Mouse (Mus musculus) liver, embryonic 11.5 days (tissue): ENCODE measurements at regions not wholly inside any gene's neighbourhood (a gene's known extent, or its start where the extent isn't known, plus 50 kb on each side); places are given as distances from the start of the nearest gene placed in this dataset.

ENCODE experiments used
- ATAC-seq: fragments of 200-750 bp; cut with Nextera tagmentation; replicated peaks from 2 replicates; pipeline ENCODE4 v1.8.0; 2017; ENCODE audit warnings: moderate number of reproducible peaks, mild to moderate bottlenecking, moderate TSS enrichment, moderate library complexity; ENCODE audit not compliant: low FRiP score
- DNase-seq: peaks from one replicate; pipeline ENCODE4 v3.0.0-alpha.2; 2017; ENCODE audit warnings: low spot score
- H3K27ac ChIP-seq: fragments of 300-500 bp; sonication (generic); 2 replicates; pipeline ENCODE4 v1.5.1; 2014; ENCODE audit warnings: mild to moderate bottlenecking, low read depth, low read length, control low read depth
- H3K27me3 ChIP-seq: fragments of 300-500 bp; sonication (generic); replicated peaks from 2 replicates; pipeline ENCODE4 v1.6.1; 2014; ENCODE audit warnings: low read length, mixed read lengths; ENCODE audit not compliant: control insufficient read depth, insufficient read depth
- H3K36me3 ChIP-seq: fragments of 300-500 bp; sonication (generic); 2 replicates; pipeline ENCODE4 v1.6.1; 2014; ENCODE audit warnings: mild to moderate bottlenecking, low read length, moderate library complexity, mixed read lengths; ENCODE audit not compliant: control insufficient read depth, insufficient read depth
- H3K4me1 ChIP-seq: fragments of 300-500 bp; sonication (generic); replicated peaks from 2 replicates; pipeline ENCODE4 v1.6.1; 2014; ENCODE audit warnings: low read length, mixed read lengths; ENCODE audit not compliant: control insufficient read depth, insufficient read depth
- H3K4me2 ChIP-seq: fragments of 300-500 bp; sonication (generic); 2 replicates; pipeline ENCODE4 v1.6.1; 2014; ENCODE audit warnings: mild to moderate bottlenecking, control low read depth, moderate library complexity
- H3K4me3 ChIP-seq: fragments of 300-500 bp; sonication (generic); 2 replicates; pipeline ENCODE4 v1.5.1; 2014; ENCODE audit warnings: low read depth, low read length, control low read depth
- H3K9ac ChIP-seq: fragments of 300-500 bp; sonication (generic); 2 replicates; pipeline ENCODE4 v1.6.1; 2014; ENCODE audit warnings: low read depth, low read length, control low read depth
- H3K9me3 ChIP-seq: fragments of 300-500 bp; sonication (generic); 2 replicates; pipeline ENCODE4 v1.6.1; 2016; ENCODE audit warnings: low read length, inconsistent platforms, mixed read lengths; ENCODE audit not compliant: control insufficient read depth
- whole genome bisulfite sequencing: fragments of 180-500 bp; shearing (Covaris S2); extraction: QIAGEN DNeasy Blood & Tissue Kit; methylation state at CpG from one replicate; pipeline ENCODE4 v1.1.7; 2014; 5-methylcytosine and 5-hydroxymethylcytosine counted together

DNA sequence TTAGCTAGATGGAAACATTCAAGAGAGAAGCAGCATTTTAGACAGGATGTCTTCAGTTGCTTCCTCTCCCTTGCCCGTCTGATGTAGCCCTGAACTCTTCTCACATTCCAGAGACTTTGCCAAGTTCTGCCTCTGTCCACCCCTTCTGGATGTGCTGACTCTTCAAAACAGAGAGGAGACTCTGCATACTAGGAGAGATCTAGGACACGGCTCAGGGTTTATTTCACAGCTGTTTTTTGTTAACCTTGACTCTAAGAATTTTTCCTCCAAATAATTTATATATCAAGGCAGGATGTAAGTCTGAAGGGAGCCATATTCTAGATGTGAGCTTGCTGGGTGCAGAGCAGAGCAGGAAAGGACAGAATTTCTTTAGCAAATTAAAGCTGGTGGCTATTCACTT is 111.4 kb upstream of the Marcks start:
- no peak overlapping the region for H3K9ac ChIP-seq
- 37% methylated on average over 2 of the region's 2 CpGs for WGBS
- H3K36me3 ChIP-seq: no peaks in the 10 kb centered on the region
- no peak overlapping the region for H3K4me2 ChIP-seq
- H3K4me1 ChIP-seq: no peaks in the 10 kb centered on the region
- no peaks in the 10 kb centered on the region for H3K27me3 ChIP-seq
- H3K9me3 ChIP-seq: no peaks in the 10 kb centered on the region
- DNase-seq: no peak
- ATAC-seq: no peak
- H3K4me3 ChIP-seq: no peak overlapping the region
- no peak overlapping the region for H3K27ac ChIP-seq

DNA sequence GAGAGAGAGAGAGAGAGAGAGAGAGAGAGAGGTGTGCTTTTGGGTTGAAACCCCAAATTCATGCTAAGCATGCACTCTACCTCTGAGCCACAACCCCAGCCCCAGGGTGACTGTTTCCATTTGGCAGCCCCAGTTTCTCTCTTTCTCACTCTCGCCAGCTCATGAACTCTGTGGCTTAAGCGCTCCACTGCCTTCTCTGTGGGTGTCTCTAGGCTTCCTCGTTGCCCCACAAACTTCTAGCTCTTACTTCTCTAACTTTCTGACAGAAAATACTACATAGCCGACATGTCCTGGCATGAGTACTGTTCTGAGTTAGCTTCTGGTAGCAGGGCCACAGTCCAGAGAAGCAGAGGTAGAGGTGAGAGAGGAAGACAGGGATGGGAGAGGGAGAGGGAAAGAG is 110.8 kb upstream of the Marcks start:
- 81% methylated on average over 4 of the region's 4 CpGs for WGBS
- H3K27me3 ChIP-seq: no peaks in the 10 kb centered on the region
- H3K27ac ChIP-seq: no peak overlapping the region
- ATAC-seq (no peak), DNase-seq (no peak)
- H3K9ac ChIP-seq: no peak overlapping the region
- no peaks in the 10 kb centered on the region for H3K4me1 ChIP-seq
- H3K4me3 ChIP-seq: no peak overlapping the region
- no peaks in the 10 kb centered on the region for H3K36me3 ChIP-seq
- H3K4me2 ChIP-seq: no peak overlapping the region
- no peaks in the 10 kb centered on the region for H3K9me3 ChIP-seq

DNA sequence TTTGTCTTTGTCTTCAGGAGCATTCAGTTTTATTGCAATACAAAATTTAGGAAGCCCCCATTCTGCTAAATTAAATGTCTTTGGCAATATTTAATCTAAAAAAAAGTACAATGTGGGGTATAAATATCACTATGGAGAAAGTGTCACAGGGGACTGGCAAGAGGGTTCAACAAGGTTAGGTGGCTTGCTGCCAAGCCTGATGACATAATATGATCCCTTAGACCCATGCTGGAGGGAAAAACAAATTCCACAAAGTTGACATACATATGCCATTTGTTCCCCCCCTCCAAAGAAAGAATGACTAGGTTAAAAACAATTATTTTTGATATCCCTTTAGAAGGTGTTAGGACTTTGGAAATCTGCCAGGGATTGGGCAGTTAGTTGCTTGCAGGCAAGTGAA is 108.4 kb upstream of the Marcks start:
- ATAC-seq (no peak), DNase-seq (no peak)
- Histone ChIP-seq H3K36me3 (no peaks in the 10 kb centered on the region), H3K4me2 (no peak overlapping the region), H3K4me3 (no peak overlapping the region), H3K27ac (no peak overlapping the region), H3K9me3 (no peaks in the 10 kb centered on the region), H3K4me1 (no peaks in the 10 kb centered on the region), H3K9ac (no peak overlapping the region), H3K27me3 (no peaks in the 10 kb centered on the region)

GRCm38 (mm10) chr10:37243136-37243535 is 104.4 kb upstream of the Marcks start:
- Histone ChIP-seq H3K4me1 (no peaks in the 10 kb centered on the region), H3K27me3 (no peaks in the 10 kb centered on the region), H3K9ac (no peak overlapping the region), H3K27ac (no peak overlapping the region), H3K4me3 (no peak overlapping the region), H3K9me3 (no peaks in the 10 kb centered on the region), H3K36me3 (no peaks in the 10 kb centered on the region), H3K4me2 (no peak overlapping the region)
- WGBS: 84% methylated on average over 2 of the region's 2 CpGs
- ATAC-seq (no peak), DNase-seq (no peak)

- H3K27me3 ChIP-seq: no peaks in the 10 kb centered on the region
- DNase-seq (no peak), ATAC-seq (no peak)
- no peak overlapping the region for H3K27ac ChIP-seq
- WGBS: 69% methylated on average over 4 of the region's 4 CpGs
- no peak overlapping the region for H3K9ac ChIP-seq
- no peak overlapping the region for H3K4me2 ChIP-seq
- no peaks in the 10 kb centered on the region for H3K9me3 ChIP-seq
- no peaks in the 10 kb centered on the region for H3K4me1 ChIP-seq
- no peaks in the 10 kb centered on the region for H3K36me3 ChIP-seq
- no peak overlapping the region for H3K4me3 ChIP-seq
These were observed 103.1 kb upstream of the Marcks start for GRCm38 (mm10) chr10:37241821-37242263.

DNA sequence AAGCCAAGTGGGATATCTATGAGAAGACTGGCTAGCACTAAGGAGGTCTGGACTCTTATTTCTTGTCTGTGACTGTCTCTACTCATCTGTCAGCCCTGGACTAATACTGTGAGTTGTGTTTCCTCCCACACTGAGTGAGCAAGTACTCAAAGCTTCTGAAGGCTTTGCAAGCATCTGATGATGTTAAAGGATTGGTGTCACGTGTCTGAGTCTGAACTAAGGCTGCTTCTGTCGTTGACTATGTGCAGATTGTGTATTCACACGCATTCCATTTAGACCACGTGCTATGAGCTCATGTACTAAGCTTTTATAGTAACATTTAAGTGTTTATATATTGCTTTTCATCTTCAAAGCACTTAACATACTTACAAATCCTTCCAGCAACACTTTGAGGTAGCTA is 101.9 kb upstream of the Marcks start:
- no peak for ATAC-seq
- Histone ChIP-seq H3K27ac (no peak overlapping the region), H3K27me3 (no peaks in the 10 kb centered on the region), H3K4me2 (no peak overlapping the region), H3K4me3 (no peak overlapping the region), H3K9me3 (no peaks in the 10 kb centered on the region), H3K36me3 (no peaks in the 10 kb centered on the region), H3K4me1 (no peaks in the 10 kb centered on the region), H3K9ac (no peak overlapping the region)
- no peak for DNase-seq
- WGBS: 63% methylated on average over 4 of the region's 4 CpGs

DNA sequence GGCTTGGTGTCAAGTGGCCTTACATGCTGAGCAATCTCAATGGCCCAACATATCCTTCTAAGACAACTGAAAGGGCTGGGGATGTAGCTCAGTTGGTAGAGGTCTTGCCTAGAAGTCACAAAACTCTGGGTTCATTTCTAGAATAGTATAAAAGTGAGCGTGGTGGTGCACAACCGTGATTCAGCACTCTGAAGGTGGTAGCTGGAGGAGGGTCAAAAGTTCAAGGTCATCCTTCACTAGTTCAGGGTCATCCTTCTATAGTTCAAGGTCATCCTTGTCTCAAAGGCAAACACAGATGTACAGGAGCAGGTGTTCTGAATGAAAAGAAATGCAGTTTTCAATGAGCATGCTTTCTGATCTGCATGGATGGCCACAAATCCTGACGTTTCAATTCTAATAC is 101.5 kb upstream of the Marcks start:
- no peak overlapping the region for H3K4me3 ChIP-seq
- WGBS: 81% methylated on average over 3 of the region's 3 CpGs
- H3K4me2 ChIP-seq: no peak overlapping the region
- no peak overlapping the region for H3K27ac ChIP-seq
- DNase-seq (no peak), ATAC-seq (no peak)
- no peaks in the 10 kb centered on the region for H3K9me3 ChIP-seq
- peaks cover 4% of the 10 kb centered on the region for H3K4me1 ChIP-seq
- H3K27me3 ChIP-seq: no peaks in the 10 kb centered on the region
- no peaks in the 10 kb centered on the region for H3K36me3 ChIP-seq
- H3K9ac ChIP-seq: no peak overlapping the region

DNA sequence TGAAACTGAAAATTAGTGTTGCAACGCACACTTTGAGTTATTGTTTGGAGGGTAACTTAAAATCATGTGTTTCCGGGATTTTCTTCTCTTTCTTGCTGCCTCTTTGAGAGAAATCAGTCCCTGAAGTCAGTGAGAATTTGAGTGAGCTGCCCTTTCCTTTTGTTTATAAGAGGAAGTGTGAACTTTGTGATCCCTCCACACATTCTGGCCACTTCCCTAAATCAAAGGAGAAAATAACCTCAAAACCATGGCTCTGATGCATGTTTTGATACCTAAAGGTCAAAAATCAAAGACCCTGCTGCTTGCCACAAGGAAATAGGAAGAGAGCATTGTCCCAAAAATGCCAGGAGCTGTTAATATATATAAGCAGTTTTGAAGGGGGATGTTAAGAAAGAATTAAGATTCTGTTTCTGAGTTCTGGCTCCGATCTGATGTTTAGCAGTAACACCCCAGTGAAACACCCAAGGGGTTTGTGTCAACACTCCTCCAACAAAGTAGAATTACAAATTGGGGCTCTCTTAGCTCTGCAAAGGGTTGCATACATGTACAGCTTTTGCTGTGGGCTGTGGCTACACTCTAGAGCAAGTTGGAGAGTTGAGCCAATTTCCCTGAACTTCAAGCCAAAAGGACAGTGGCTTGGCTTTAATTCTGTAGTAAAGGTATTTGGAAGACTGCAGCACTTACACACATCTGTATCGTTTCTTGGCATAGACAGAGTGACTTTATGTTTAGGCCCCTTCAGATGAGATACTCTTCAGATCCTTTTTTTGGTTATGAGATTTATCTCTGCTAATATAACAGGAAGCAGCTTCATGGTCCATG is 97.5 kb upstream of the Marcks start:
- DNase-seq: no peak
- no peak overlapping the region for H3K4me2 ChIP-seq
- H3K9ac ChIP-seq: no peak overlapping the region
- peaks cover 22% of the 10 kb centered on the region for H3K4me1 ChIP-seq
- no peak for ATAC-seq
- WGBS: 63% methylated on average over 4 of the region's 4 CpGs
- H3K27ac ChIP-seq: no peak overlapping the region
- no peaks in the 10 kb centered on the region for H3K27me3 ChIP-seq
- H3K4me3 ChIP-seq: no peak overlapping the region
- no peaks in the 10 kb centered on the region for H3K9me3 ChIP-seq
- no peaks in the 10 kb centered on the region for H3K36me3 ChIP-seq

GRCm38 (mm10) chr10:37231936-37232556 is 93.3 kb upstream of the Marcks start:
- H3K4me3 ChIP-seq: 0 out of 2 replicates have a peak overlapping the region, but pooled peaks have one; percentile 8
- no peaks in the 10 kb centered on the region for H3K9me3 ChIP-seq
- DNase-seq: peak; percentile 74
- peak; percentile 97 for ATAC-seq
- H3K36me3 ChIP-seq: no peaks in the 10 kb centered on the region
- H3K27ac ChIP-seq: peak overlapping the region; percentile 82
- 0 out of 2 replicates have a peak overlapping the region, but pooled peaks have one; percentile 32 for H3K9ac ChIP-seq
- H3K27me3 ChIP-seq: no peaks in the 10 kb centered on the region
- peaks cover 25% of the 10 kb centered on the region for H3K4me1 ChIP-seq
- H3K4me2 ChIP-seq: peak overlapping the region; percentile 46
- WGBS: 10% methylated on average over 11 of the region's 12 CpGs
